Mouse (Mus musculus) kidney, adult 18-20 months (tissue): ENCODE measurements around the gene Usp7.
"Not testable (repeated sequence)": the region's sequence is repeated elsewhere in the genome, so short reads cannot be mapped to it uniquely, and the experiment has no call there.

ENCODE experiments used
- DNase-seq: peaks from one replicate; pipeline ENCODE4 v3.0.0; 2021

The Usp7 gene

DNA sequence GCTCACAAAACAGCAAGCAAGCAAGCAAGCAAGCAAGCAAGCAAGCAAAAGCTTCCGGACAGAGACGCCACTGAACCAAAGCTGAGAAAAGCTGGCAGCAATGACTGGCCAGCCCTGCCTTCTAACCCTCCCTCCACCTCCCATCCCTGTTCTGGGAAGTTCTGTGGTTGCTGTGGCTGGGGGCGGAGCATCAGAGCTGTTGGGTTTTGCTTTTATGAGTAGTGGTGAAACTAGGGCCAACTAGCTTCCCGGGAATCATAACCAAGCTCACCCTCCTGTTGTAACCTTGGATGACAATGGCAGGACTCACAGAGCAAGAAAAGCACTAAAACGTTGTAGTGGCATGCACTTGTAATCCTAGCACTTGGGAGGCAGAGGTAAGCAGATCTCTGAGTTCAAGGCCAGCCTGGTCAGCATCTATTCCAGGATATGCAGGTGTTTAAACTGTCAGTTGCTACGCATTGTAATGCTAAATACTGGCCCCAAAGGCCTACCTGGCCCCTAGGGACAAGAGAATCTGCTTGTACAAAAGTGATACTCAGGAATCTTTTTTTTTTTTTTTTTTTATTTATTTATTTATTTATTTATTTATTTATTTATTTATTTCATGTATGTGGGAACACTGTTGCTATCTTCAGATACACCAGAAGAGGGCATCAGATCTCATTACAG lies 43.8 kb downstream of the Usp7 start:
- DNase-seq: peak; percentile 32

DNA sequence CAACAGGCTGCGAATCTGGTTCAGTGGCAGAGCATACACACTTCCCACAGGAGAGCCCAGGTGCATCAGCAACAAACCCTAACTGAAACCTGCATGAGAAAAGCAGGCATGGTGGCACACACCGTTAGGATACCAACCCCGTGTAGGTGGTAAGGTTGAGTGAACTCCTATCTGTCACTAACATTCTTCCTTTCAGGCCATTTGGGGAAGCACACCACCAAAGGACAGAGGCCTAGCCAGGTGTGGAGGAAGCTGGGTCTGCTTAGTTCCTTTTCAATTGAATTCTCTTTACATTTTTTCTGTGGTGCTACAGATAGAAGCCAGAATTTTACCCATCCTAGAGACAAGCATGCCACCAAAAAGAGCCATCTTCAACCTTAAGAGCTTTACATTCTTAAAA lies 44.3 kb downstream of the Usp7 start:
- no peak for DNase-seq

DNA sequence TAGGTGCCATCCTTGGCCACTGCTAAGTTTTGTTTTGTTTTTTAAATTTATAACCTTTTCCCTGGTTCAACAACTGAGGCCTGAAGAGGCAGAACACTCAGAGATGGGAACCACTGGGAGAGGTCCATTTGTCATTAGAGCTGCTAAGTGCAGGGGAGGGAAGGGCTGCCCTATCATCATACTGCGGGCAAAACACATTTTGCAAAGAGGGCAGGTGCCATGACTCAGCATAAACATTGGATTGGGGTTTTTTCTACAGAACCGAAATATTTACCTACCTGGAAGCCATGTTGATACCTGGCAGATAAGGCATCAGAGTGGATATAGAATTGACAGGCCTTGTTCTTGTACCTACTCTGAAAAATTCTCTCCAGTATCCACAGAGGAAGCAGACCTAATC lies 45.6 kb downstream of the Usp7 start:
- DNase-seq: no peak

DNA sequence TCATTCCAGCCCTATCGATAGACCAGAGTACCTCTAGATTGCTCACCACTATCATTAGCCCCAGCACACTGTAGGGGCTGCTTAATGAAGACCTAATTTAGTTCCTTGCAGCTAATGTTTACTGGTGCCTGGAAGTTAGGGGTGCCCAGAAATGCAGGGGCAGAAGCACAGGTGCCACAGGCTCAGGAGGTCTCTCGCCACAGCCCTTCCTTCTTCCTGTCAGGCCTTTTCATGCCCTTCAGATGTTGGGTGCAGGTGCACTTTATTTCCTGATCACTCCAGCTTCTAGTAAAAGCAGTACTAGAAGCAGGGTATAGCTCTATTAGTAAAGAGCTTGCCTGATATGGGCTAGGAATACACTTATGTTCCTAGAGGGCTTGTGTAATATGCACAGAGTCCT lies 46.4 kb downstream of the Usp7 start:
- DNase-seq: no peak

DNA sequence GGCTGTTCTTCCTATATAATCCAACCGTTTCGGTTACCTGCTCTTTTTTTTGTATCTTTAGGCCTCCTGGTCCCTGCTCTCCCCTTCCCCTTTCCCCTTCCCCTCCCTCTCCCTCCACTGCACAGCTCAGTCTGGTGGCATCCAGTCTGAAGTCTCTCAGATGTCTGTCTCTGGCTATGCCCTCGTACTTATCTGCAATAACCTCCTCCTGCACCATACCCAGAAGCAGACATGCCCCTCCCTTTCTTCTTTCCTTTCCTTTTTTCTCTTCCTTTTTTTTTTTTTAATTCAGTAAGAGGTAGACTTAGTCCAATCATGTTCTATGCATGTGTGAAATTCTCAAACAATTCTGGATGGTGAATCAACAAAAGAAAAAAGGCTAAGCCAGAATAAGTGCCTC lies 48.1 kb downstream of the Usp7 start:
- no peak for DNase-seq

DNA sequence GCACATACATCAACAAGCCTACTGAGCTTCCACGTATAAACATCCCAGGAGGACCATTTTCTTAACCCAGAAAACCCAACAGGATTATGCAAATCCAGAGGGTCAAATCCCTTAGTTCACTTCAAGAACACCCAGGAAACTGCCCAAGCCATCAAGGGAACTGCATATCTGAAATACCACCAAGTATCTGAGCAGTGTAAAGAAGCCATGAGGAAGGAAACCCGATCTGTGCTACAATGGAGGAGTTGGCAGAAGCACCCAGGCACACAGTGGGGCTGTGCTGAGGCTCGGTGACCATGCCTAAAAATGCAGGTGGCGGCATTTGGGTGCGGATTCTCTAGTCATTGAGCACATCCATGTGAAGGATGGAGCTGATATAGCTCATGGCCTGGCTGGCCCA lies 50.4 kb downstream of the Usp7 start:
- no peak for DNase-seq

DNA sequence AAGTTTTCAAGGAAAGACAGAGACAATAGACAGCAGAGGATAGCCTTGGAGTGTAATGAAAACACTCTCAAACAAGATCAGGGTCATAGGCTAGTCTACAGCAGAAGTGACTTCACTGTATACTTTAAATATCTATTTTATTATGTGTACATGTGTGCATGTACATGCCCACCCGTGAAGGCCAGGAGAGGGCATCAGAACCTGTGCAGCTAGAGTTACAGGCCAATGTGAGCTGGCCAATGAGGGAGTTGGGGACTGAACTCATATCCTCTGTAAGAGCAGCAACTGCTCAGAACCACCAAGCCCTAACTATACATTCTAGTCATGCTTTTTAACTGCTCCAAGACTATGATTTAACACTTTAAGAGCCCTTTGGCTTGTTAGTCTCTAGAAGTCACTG lies 51.0 kb downstream of the Usp7 start:
- no peak for DNase-seq

DNA sequence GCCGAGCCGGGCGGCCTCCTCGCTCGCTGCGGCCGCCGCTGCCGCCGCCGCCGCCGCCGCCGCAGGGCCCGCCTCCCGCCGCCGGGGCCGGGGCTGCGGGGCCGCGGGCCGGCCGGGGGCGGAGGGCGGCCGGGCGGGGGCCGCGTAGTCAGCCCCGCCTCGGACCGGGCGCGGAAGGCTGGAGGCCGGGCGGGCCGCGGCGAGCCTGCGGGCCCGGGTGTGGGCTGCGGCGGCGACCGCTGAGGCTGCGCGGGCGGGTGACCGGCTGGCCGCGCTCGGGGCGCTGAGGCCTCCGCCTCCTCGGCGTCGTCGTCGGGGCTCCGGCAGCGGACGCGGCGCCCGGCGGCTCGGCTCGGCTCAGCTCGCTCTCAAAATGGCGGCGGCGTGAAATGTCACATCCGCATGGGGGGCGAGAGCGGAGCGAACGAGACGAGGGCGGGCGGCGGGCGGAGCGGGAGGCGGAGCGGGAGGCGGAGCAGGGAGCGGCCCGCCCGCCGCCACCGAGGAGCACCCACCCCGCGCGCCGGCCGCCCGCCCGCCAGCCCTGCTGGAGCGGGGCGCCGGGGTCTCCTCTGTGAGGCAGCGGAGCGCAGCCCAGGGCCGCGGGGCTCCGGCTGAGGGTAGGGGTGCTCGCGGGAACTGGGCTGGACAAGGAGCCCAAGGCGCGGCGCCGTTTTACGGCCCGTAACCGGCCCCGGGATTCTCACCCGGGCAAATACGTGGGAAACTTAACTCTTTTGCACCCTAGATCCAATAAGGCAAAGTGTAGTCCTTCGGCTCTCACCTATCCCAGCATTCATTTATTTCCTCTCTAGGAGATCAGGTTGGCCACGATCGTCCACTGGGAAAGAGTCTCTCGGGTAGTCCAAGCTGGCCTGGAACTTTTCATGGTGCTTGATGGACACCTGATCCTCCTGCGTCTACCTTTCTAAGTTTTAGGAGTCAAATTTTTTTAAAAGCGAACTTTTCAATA lies 53.3 kb downstream of the Usp7 start:
- DNase-seq: peak; percentile 90

DNA sequence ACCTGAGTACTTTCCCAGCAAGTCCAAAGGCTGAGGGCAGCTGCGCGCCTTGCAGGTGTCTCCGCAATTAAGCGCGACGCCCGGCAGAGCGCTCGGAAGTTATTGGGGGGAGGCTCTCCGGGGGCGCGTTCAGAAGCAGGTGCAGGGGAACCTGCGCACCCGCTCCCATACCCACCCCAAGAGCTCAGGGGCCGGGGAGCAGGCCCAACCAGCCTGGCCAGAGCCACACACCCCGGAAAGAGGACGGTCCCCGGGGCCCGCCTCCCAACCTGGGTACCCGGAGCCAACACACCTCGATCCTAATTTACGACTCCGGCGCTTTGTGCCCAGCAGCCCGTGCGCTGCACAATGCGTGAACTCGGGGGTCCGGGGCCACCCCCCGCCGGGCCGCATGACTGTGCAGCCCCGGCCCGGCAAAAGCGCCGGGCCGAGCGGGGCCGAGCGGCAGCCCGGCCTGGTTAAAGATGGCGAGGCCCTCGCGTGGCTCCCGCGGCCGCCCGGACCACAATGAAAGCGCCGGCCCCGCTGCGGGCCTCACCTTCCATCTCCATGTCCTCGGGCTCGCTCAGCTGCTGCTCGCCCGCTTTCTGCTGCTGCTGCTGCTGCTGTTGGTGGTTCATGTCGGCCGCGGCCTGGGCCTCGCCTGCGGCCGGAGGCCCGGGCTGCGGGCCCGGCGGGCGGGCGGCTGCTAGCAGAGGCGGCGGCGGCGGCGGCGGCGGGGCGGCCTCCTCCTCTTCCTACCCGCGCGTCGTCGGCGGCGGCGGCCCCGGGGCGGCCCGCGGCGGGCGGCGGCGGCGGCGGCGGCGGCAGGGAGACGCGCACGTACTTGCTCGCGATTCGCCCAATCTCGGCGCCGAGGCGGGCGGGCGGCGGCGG lies 54.2 kb downstream of the Usp7 start:
- peak; percentile 69 for DNase-seq

DNA sequence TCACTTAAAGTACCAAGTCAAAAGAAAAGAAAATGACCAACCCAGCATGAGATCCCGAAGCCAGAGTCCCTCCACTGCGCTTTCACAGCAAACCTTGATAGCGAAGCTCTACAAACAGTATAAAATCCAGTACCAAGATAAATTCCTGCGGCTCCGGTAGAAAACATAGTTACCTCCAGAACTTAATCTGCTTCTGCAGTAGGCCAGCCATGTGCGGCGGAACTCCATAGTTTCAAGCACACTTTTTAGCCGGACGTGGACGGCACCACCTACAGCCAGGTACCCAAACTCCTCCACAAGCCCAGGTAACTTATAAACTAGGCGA lies 54.8 kb downstream of the Usp7 start:
- DNase-seq: no peak

DNA sequence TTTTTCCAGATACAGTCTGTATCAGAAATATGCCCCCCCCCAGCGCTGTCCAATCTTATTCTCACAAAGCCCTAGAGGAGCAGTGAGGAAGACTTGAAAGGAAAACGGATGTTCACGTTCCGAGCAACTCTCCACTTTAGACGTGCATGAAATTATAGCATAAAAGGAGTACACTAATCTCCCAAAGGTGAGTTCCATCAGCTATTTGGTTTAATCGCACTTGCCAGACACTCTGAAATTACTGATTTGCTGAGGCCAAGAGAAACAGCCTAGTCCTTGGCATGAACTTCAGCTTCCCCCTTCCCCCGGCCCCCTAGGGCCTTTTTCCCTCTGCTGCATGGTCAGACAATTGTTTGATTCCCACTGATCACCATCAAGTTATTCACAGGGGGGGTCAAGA lies 55.4 kb downstream of the Usp7 start:
- no peak for DNase-seq

DNA sequence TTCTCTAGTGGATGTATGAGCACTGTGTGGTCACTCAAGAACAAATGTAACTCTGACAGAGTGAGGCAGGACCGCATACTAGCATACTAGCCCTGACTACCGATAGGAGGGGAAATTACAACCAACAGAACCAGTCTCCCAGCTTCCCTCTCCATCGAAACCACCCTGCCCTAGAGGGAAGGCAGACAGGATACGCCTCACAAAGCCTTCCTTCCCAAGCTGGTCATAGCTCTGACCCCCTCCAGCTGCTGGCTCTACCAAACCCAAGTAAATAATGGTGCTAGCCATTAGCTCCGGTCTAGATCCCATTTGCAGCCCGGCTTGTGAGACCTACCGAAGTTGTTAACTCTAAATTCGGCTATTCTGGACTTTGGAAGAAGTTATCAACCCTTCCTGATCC lies 56.1 kb downstream of the Usp7 start:
- DNase-seq: no peak

DNA sequence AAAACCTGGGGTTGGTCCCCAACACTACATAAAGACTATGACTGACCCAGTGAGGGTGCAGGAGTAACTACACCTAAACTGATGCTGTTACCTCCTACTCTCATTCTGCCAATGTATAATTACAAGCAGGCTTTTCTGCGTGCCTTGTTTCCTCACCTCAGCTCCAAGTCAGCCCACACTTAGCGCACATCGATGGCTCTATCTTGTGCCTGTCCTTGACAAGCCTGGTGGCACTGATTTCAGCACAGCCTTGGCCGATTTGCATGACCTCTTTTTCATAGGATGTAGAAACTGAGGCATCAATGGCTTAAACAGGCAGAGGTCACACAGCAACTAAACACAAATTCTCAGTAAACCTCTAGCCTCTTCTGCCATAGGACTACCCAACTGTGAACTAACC lies 57.4 kb downstream of the Usp7 start:
- DNase-seq: no peak

DNA sequence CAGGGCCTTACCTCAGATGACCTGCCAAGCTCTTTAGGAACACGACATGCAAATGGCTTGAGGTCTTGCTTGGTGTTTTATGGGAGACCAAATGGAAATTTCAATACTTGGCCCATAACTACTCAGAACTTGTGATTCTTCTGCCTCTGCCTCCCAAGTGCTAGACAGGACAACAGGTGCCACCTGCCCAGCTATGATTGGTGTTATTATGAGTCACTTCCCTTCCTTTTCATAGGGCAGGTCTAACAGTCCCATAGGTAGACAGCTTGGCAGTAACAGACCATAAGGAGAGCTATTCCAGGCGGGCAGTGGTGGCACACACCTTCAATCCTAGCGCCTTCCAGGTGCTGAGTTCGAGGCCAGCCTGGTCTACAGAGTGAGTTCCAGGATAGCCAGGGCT lies 58.5 kb downstream of the Usp7 start:
- DNase-seq: no peak

DNA sequence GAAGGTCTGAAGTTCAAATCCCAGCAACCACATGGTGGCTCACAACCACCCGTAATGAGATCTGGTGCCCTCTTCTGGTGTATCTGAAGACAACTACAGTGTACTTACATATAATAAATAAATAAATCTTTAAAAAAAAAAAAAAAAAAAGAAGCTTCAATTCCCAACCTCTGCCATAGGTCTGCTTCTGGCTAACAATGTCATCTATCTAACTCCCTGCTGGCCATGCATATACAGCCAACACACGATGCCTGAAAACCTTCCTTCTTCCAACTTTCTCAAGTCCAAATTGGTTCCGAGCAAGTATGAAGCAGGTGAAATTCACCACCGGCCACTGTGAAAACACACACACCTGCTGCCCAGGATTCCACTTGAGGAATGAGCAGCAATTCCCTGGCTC lies 59.7 kb downstream of the Usp7 start:
- DNase-seq: not testable (repeated sequence)

DNA sequence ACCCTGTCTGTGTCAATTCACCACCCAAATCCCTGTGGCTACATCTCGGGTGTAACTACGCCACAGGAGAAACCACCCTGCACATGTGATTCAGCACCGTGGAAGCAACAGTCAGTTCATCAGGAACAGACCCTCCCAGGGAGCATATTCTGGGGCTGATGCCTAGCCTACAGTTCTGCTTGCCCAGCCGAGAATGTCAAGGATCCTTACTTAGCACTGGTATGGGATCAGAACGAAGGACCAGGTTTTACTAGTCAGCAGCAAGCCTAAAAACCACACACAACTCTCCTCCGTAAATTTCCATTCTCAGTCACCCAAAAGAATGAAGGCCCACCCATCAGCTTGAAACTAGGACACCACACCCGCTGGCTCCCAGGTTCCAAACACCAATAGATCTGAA lies 60.5 kb downstream of the Usp7 start:
- DNase-seq: no peak

DNA sequence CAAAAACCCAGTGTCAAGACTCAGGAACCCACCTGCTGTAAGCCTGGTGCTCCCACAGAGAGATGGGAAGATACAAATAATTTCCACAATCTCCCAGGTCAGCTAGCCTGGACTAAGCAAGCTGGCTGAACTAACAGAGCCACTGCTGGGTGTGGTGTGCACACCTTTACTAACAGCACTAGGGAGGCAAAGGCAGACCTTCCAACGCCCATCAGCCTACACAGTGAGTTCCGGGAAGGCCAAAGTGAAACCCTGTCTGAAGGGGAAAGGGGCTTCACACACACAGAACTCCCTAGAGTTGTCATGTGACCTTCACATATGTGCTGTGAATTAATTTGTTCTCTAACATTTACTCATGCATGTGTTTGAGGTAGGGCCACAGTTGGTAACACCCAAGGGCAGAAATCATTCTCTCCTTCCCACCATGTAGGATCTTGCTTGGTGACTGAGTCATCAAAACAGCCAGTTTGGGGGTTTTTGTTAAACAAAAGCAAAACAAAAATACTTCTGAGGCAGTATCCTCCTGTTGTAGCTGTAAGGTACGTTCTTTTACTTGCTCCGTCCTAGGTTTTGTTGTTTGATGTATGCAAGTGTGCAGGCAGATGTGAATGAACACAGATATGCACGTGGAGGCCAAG lies 63.9 kb downstream of the Usp7 start:
- no peak for DNase-seq

DNA sequence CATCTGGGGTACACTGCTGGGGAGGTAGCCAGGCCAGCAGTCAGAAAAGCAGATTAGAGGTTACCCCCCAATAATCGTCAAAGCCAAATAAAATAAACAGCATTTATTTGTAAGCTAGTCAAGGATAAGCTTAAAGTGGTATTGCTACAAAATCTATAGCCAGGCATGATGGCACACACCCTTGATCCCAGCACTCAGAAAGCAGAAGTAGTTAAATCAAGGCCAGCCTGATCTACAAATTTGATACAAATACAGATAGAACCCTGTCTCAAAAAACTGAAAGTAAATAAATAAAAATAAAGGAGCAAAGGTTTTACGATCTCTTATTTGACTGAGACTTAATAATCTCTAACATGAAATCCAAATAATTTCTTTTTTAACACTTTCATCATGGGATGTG lies 66.3 kb downstream of the Usp7 start:
- DNase-seq: no peak

DNA sequence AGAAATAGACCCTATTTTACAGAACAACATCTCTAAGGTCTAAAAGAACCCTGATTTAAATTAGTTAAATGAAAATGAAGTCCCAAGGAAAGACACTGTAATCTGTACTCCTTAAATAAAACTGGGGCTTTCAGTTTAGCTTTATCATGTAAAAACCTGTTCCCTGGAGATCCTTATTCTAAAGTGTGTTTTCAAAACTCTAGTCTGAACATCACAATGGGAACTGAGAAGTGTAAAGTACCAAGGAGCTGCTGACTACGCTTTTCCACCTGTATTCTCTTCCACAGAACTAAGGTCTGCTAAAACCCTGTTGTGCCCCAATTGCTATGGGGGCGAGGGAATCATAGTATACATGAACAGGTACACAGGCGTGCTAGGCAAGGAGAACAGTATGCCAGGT lies 68.1 kb downstream of the Usp7 start:
- no peak for DNase-seq

DNA sequence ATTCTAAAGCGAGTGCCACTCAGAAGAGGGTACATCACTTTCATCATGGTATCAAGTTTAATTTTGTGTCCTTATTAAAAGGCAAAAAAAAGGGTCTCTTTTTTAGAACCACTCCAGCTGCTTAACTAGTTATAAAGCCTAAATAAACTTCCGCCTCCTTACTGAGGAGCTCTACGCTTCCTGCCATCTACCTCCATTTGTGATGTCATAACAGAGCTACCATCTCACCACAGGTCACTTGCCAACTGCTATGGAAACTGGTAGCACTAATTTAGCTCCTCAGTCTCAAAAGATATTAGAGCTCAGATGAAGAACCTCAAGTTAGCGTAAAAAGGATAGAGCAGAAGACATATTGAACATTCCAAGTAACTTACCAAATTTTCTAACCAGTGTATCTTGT lies 71.7 kb downstream of the Usp7 start:
- DNase-seq: no peak

DNA sequence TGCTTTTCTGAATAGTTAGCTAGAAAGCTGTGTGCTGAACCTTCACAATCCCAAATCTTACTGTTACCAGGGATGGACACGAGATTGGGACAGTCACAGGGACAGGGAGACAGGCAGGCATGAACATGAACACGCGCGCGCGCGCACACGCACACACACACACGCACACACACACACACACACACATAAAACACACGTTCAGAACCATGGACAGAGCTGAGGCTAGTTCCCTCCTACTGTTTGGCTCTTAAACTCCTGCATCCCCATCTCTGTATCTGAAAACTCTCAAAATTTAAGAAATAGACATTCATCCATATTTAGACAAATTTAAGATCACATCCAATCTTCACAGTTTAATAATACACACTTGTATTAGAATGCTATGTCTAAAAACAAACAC lies 74.4 kb downstream of the Usp7 start:
- no peak for DNase-seq

DNA sequence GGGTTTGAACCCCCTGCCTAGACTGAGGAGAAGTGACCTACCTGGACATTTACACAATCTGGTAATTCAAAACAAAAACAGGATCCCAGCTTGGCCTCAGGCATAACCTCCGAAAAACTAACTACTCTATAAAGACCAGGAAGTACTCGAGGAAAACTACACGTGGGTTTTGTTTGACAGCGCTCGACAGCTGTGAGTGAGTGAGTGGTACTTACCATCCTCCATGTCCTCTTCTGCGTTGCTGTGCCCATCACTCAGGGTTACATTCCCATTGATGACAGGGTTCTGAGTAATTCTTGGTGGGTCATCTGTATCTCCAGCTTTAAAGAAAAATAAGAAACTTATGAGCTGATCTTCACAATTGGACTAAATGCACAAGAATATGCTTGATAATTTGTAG lies 75.8 kb downstream of the Usp7 start:
- no peak for DNase-seq

DNA sequence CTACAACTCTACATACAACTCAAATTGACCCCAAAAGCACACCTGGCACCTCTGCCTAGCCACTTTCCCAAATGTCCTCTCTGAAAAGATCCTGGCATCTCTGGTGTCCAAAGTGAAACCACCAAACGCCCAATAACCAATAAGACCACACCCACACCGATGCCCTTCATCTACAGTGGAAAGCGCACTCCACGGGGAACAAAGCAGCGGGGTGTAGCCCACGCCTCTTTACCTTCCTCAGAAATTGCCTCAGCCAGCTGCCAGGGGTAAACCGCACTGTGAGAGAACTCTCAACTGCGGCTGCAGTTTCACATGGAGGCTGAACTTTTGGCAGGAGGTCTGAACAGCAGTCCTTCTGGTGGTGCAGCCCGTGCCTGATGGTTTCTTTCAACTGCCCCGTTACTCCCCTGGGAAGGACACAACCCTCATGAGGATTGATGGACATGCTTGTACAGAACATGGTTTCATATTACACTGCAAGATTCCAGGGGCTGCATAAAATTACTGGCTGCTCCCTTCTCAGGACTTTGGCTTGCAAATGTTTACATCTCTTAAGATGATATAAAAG lies 76.5 kb downstream of the Usp7 start:
- no peak for DNase-seq
